Mouse (Mus musculus): Measurements from ENCODE around the gene Sema4b. TPM values are rescaled to one million over a fixed set of nuclear protein-coding genes. Genes with fewer than 3 reads are reported as not detected.

Sema4b gene
- polyA plus RNA-seq, 1 experiment from 2014 or later = 21.9 TPM

GRCm38 (mm10) chr7:80199851-80200587, 13.4 kb downstream of the Sema4b start:
- H3K4me1 ChIP-seq = peaks cover 64% of the 10 kb centered on the region
- peaks cover 7% of the 10 kb centered on the region; the same call in 1 of the 2 replicates for H3K36me3 ChIP-seq
- H3K4me2 ChIP-seq = peak overlapping the region; percentile 78
- WGBS = 46% methylated on average over 11 of the region's 11 CpGs
- no peak overlapping the region for H3K9ac ChIP-seq
- no peaks in the 10 kb centered on the region for H3K9me3 ChIP-seq (replicated peaks)
- no peak for ATAC-seq (replicated peaks; ENCODE audit: low FRiP score)
- H3K27ac ChIP-seq = no peak overlapping the region
- peak overlapping the region; percentile 64 for H3K4me3 ChIP-seq (replicated peaks)
- H3K27me3 ChIP-seq = no peaks in the 10 kb centered on the region

GRCm38 (mm10) chr7:80200588-80200945, 13.9 kb downstream of the Sema4b start:
- Histone ChIP-seq H3K4me3 (replicated peaks) (no peak overlapping the region), H3K9me3 (replicated peaks) (no peaks in the 10 kb centered on the region), H3K4me2 (peak overlapping the region; percentile 78; the same call in 1 of the 2 replicates), H3K9ac (no peak overlapping the region), H3K27ac (no peak overlapping the region), H3K4me1 (peaks cover 69% of the 10 kb centered on the region), H3K27me3 (no peaks in the 10 kb centered on the region), H3K36me3 (peaks cover 7% of the 10 kb centered on the region; the same call in 1 of the 2 replicates)
- WGBS = 50% methylated on average over 6 of the region's 6 CpGs
- ATAC-seq (replicated peaks; ENCODE audit: low FRiP score) = no peak

GRCm38 (mm10) chr7:80200963-80201539, 14.4 kb downstream of the Sema4b start:
- Histone ChIP-seq H3K9me3 (replicated peaks) (no peaks in the 10 kb centered on the region), H3K4me2 (no peak overlapping the region), H3K4me1 (peaks cover 74% of the 10 kb centered on the region), H3K27ac (no peak overlapping the region), H3K36me3 (peaks cover 7% of the 10 kb centered on the region; the same call in 1 of the 2 replicates), H3K4me3 (replicated peaks) (no peak overlapping the region), H3K9ac (no peak overlapping the region), H3K27me3 (no peaks in the 10 kb centered on the region)
- 59% methylated on average over 5 of the region's 5 CpGs for WGBS
- ATAC-seq (replicated peaks; ENCODE audit: low FRiP score) = no peak

GRCm38 (mm10) chr7:80201888-80202540, 15.4 kb downstream of the Sema4b start:
- Histone ChIP-seq H3K36me3 (peaks cover 7% of the 10 kb centered on the region; the same call in 1 of the 2 replicates), H3K4me3 (replicated peaks) (no peak overlapping the region), H3K4me2 (no peak overlapping the region), H3K27me3 (no peaks in the 10 kb centered on the region), H3K4me1 (peaks cover 82% of the 10 kb centered on the region), H3K27ac (no peak overlapping the region), H3K9me3 (replicated peaks) (no peaks in the 10 kb centered on the region), H3K9ac (no peak overlapping the region)
- no peak for ATAC-seq (replicated peaks; ENCODE audit: low FRiP score)
- WGBS = 88% methylated on average over 15 of the region's 15 CpGs

- H3K27me3 ChIP-seq = no peaks in the 10 kb centered on the region
These were observed 16.3 kb downstream of the Sema4b start for GRCm38 (mm10) chr7:80202961-80203360.

GRCm38 (mm10) chr7:80203638-80204096, 17.0 kb downstream of the Sema4b start:
- no peak overlapping the region for H3K9ac ChIP-seq
- peaks cover 7% of the 10 kb centered on the region; the same call in 1 of the 2 replicates for H3K36me3 ChIP-seq
- no peaks in the 10 kb centered on the region for H3K27me3 ChIP-seq
- 0 out of 2 replicates have a peak overlapping the region, but pooled peaks have one; percentile 24 for H3K27ac ChIP-seq
- peaks cover 90% of the 10 kb centered on the region for H3K4me1 ChIP-seq
- H3K4me3 ChIP-seq (replicated peaks) = no peak overlapping the region
- H3K9me3 ChIP-seq (replicated peaks) = no peaks in the 10 kb centered on the region
- WGBS = 42% methylated on average over 12 of the region's 12 CpGs
- H3K4me2 ChIP-seq = no peak overlapping the region
- ATAC-seq (replicated peaks; ENCODE audit: low FRiP score) = no peak

More at GRCm38 (mm10) chr7:80202961-80203360, 16.3 kb downstream of the Sema4b start:
- H3K27ac ChIP-seq = no peak overlapping the region
- no peaks in the 10 kb centered on the region for H3K9me3 ChIP-seq (replicated peaks)
- H3K4me1 ChIP-seq = peaks cover 83% of the 10 kb centered on the region
- peaks cover 7% of the 10 kb centered on the region; the same call in 1 of the 2 replicates for H3K36me3 ChIP-seq
- 80% methylated on average over 5 of the region's 5 CpGs for WGBS
- no peak overlapping the region for H3K9ac ChIP-seq
- no peak overlapping the region for H3K4me2 ChIP-seq
- no peak overlapping the region for H3K4me3 ChIP-seq (replicated peaks)
- ATAC-seq (replicated peaks; ENCODE audit: low FRiP score) = no peak

GRCm38 (mm10) chr7:80204362-80204761, 17.7 kb downstream of the Sema4b start:
- H3K4me3 ChIP-seq (replicated peaks) = no peak overlapping the region
- H3K4me2 ChIP-seq = no peak overlapping the region
- peaks cover 91% of the 10 kb centered on the region for H3K4me1 ChIP-seq
- no peaks in the 10 kb centered on the region for H3K9me3 ChIP-seq (replicated peaks)
- H3K9ac ChIP-seq = no peak overlapping the region
- no peak for ATAC-seq (replicated peaks; ENCODE audit: low FRiP score)
- no peaks in the 10 kb centered on the region for H3K27me3 ChIP-seq
- 72% methylated on average over 4 of the region's 4 CpGs for WGBS
- peaks cover 7% of the 10 kb centered on the region; the same call in 1 of the 2 replicates for H3K36me3 ChIP-seq
- H3K27ac ChIP-seq = no peak overlapping the region

- Histone ChIP-seq H3K9ac (no peak overlapping the region), H3K4me2 (no peak overlapping the region), H3K36me3 (peaks cover 7% of the 10 kb centered on the region; the same call in 1 of the 2 replicates), H3K27ac (no peak overlapping the region), H3K9me3 (replicated peaks) (no peaks in the 10 kb centered on the region), H3K4me1 (peaks cover 91% of the 10 kb centered on the region), H3K27me3 (no peaks in the 10 kb centered on the region), H3K4me3 (replicated peaks) (no peak overlapping the region)
- no peak for ATAC-seq (replicated peaks; ENCODE audit: low FRiP score)
- 74% methylated on average over 7 of the region's 7 CpGs for WGBS
These were observed 18.3 kb downstream of the Sema4b start for GRCm38 (mm10) chr7:80204961-80205360.

GRCm38 (mm10) chr7:80205705-80206589, 19.3 kb downstream of the Sema4b start:
- peak overlapping the region; percentile 78; the same call in 1 of the 2 replicates for H3K27ac ChIP-seq
- no peaks in the 10 kb centered on the region for H3K9me3 ChIP-seq (replicated peaks)
- no peak overlapping the region for H3K4me3 ChIP-seq (replicated peaks)
- WGBS = 77% methylated on average over 12 of the region's 12 CpGs
- no peak overlapping the region for H3K4me2 ChIP-seq
- H3K9ac ChIP-seq = no peak overlapping the region
- H3K4me1 ChIP-seq = peaks cover 84% of the 10 kb centered on the region
- H3K27me3 ChIP-seq = no peaks in the 10 kb centered on the region
- H3K36me3 ChIP-seq = peaks cover 7% of the 10 kb centered on the region; the same call in 1 of the 2 replicates
- no peak for ATAC-seq (replicated peaks; ENCODE audit: low FRiP score)

GRCm38 (mm10) chr7:80207314-80207731, 20.7 kb downstream of the Sema4b start:
- no peak overlapping the region for H3K4me2 ChIP-seq
- H3K9ac ChIP-seq = no peak overlapping the region
- H3K27me3 ChIP-seq = no peaks in the 10 kb centered on the region
- H3K4me3 ChIP-seq (replicated peaks) = no peak overlapping the region
- WGBS = 62% methylated on average over 3 of the region's 3 CpGs
- H3K9me3 ChIP-seq (replicated peaks) = no peaks in the 10 kb centered on the region
- ATAC-seq (replicated peaks; ENCODE audit: low FRiP score) = peak; percentile 34; the same call in 1 of the 2 replicates
- H3K27ac ChIP-seq = peak overlapping the region; percentile 78
- peaks cover 78% of the 10 kb centered on the region for H3K4me1 ChIP-seq
- 0 out of 2 replicates have a peak, but pooled peaks cover 2% of the 10 kb centered on the region for H3K36me3 ChIP-seq

- peaks cover 70% of the 10 kb centered on the region for H3K4me1 ChIP-seq
- no peaks in the 10 kb centered on the region for H3K27me3 ChIP-seq
- H3K9ac ChIP-seq = 0 out of 2 replicates have a peak overlapping the region, but pooled peaks have one; percentile 14
- peaks cover under 1% of the 10 kb centered on the region for H3K36me3 ChIP-seq
- peak overlapping the region; percentile 78 for H3K27ac ChIP-seq
- WGBS = 77% methylated on average over 18 of the region's 18 CpGs
- ATAC-seq (replicated peaks; ENCODE audit: low FRiP score) = no peak; the same call in 1 of the 2 replicates
- no peaks in the 10 kb centered on the region for H3K9me3 ChIP-seq (replicated peaks)
- H3K4me2 ChIP-seq = no peak overlapping the region
- no peak overlapping the region for H3K4me3 ChIP-seq (replicated peaks)
These were observed 21.5 kb downstream of the Sema4b start for GRCm38 (mm10) chr7:80208026-80208642.
